Mouse (Mus musculus): ENCODE measurements at regions not wholly inside any gene's neighbourhood (a gene's known extent, or its start where the extent isn't known, plus 50 kb on each side); places are given as distances from the start of the nearest gene placed in this dataset.

GRCm38 (mm10) chr6:55745105-55745858 is 64.2 kb upstream of the Neurod6 start:
- H3K27ac ChIP-seq (ENCODE audit: control insufficient read depth, low read depth, low read length), result no peak overlapping the region
- H3K4me3 ChIP-seq (ENCODE audit: control insufficient read depth in 1 of 2, insufficient read depth in 1 of 2, low read depth in 2 of 2, low read length in 2 of 2), result no peak overlapping the region
- TF ChIP-seq EP300 (IDR thresholded peaks at IDR 0.05; ENCODE audit: low read depth in 1 of 2, low read length in 2 of 2), result no peak
- TF ChIP-seq JUND (IDR thresholded peaks at IDR 0.05; ENCODE audit: low read depth, low read length), result no peak
- no peak for TF ChIP-seq ELF1 (IDR thresholded peaks at IDR 0.05; ENCODE audit: low read depth, low read length)
- no peak for TF ChIP-seq POLR2AphosphoS2 (IDR thresholded peaks at IDR 0.05; ENCODE audit: low read length)
- TF ChIP-seq NELFE (IDR thresholded peaks at IDR 0.05; ENCODE audit: low read depth, low read length), result no peak
- TF ChIP-seq MYB (IDR thresholded peaks at IDR 0.05; ENCODE audit: low read depth, low read length), result no peak
- TF ChIP-seq CHD1 (IDR thresholded peaks at IDR 0.05; ENCODE audit: low read depth, low read length), result no peak
- TF ChIP-seq KAT2A (conservative IDR thresholded peaks at IDR 0.05; ENCODE audit: low read depth, low read length), result no peak
- no peak for TF ChIP-seq ETS1 (IDR thresholded peaks at IDR 0.05; ENCODE audit: low read depth, low read length)
- TF ChIP-seq MAX (IDR thresholded peaks at IDR 0.05; ENCODE audit: low read length), result no peak
- TF ChIP-seq ZNF384 (IDR thresholded peaks at IDR 0.05; ENCODE audit: low read depth, low read length), result no peak
- TF ChIP-seq UBTF (IDR thresholded peaks at IDR 0.05; ENCODE audit: borderline replicate concordance, insufficient read depth, low read depth, low read length), result no peak
- no peak for TF ChIP-seq SMC3 (IDR thresholded peaks at IDR 0.05; ENCODE audit: low read depth, low read length)
- H3K4me1 ChIP-seq (ENCODE audit: control insufficient read depth in 1 of 2, insufficient read depth in 2 of 2, low read length in 2 of 2), result no peaks in the 10 kb centered on the region
- H3K9me3 ChIP-seq (replicated peaks; ENCODE audit: insufficient read depth, low read length), result no peaks in the 10 kb centered on the region
- H3K36me3 ChIP-seq (ENCODE audit: control insufficient read depth in 1 of 2, insufficient read depth in 2 of 2, low read length in 2 of 2), result no peaks in the 10 kb centered on the region
- no peak for DNase-seq (ENCODE audit: low read depth, low spot score)
- no peaks in the 10 kb centered on the region for H3K79me2 ChIP-seq (ENCODE audit: control insufficient read depth, insufficient read depth, low read length, poor library complexity)
- no peaks in the 10 kb centered on the region for H3K27me3 ChIP-seq (ENCODE audit: control insufficient read depth in 1 of 2, insufficient read depth in 2 of 2, low read length in 2 of 2)
- no peak overlapping the region for H3K9ac ChIP-seq (ENCODE audit: control insufficient read depth, low read depth, low read length, poor library complexity, severe bottlenecking)

DNA sequence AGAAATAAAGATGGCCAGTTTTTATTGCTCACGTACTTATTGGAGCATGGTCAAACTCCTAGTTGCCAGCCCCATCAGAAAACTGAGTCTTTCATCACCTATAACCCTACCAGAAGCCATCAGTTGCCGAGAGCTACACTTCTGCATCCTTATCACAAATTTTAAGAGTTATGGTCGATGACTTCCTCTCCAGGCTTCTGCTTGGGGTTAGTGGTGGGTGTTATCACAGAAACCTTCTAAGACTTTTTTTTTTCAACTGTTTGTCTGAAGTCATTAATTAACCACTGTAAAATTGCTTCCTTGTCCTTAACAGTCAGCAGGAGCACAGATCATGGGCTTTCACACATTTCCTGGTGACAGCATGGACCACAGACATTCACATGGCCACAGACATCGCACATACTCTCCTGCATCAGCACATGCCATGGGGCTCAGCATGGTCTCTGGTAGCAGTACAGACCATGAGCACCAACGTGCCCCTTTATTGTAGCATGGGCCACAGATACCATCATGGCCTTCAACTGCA is 50.3 kb upstream of the Neurod6 start:
- peaks cover 0 to 2% of the 10 kb centered on the region in 2 experiments; a peak in 1 of 4 replicates for H3K4me1 ChIP-seq (ENCODE audit: control insufficient read depth in 1 of 2, insufficient read depth in 2 of 2, low read length in 2 of 2)
- H3K79me2 ChIP-seq (ENCODE audit: control insufficient read depth, insufficient read depth, low read length, poor library complexity), result no peaks in the 10 kb centered on the region
- no peaks in the 10 kb centered on the region for H3K9me3 ChIP-seq (replicated peaks; ENCODE audit: insufficient read depth, low read length)
- TF ChIP-seq ZNF384 (IDR thresholded peaks at IDR 0.05; ENCODE audit: low read depth, low read length) (peak; percentile 89), MAFK (IDR thresholded peaks at IDR 0.05; ENCODE audit: borderline replicate concordance, low read depth, low read length) (no peak), NRF1 (IDR thresholded peaks at IDR 0.05; ENCODE audit: insufficient read depth, low read depth, low read length, poor library complexity, severe bottlenecking) (no peak), HCFC1 (IDR thresholded peaks at IDR 0.05; ENCODE audit: low read depth, low read length) (no peak), ZKSCAN1 (IDR thresholded peaks at IDR 0.05; ENCODE audit: low read depth, low read length) (no peak), RCOR1 (IDR thresholded peaks at IDR 0.05; ENCODE audit: low read depth, low read length) (peak; percentile 24; the same call in 1 of the 2 replicates), KAT2A (conservative IDR thresholded peaks at IDR 0.05; ENCODE audit: low read depth, low read length) (no peak), POLR2AphosphoS5 (IDR thresholded peaks at IDR 0.05; ENCODE audit: borderline replicate concordance, low read depth, low read length) (no peak), MAX (IDR thresholded peaks at IDR 0.05; ENCODE audit: low read length) (no peak), MEF2A (IDR thresholded peaks at IDR 0.05; ENCODE audit: extremely low read depth, insufficient replicate concordance, low read depth, low read length, poor library complexity, severe bottlenecking) (no peak), GATA1 (IDR thresholded peaks at IDR 0.05; ENCODE audit: low read depth, low read length) (no peak), MAZ (IDR thresholded peaks at IDR 0.05; ENCODE audit: low read depth, low read length) (no peak), MYB (IDR thresholded peaks at IDR 0.05; ENCODE audit: low read depth, low read length) (no peak), JUND (IDR thresholded peaks at IDR 0.05; ENCODE audit: low read depth, low read length) (no peak), POLR2AphosphoS2 (IDR thresholded peaks at IDR 0.05; ENCODE audit: low read length) (no peak), EP300 (IDR thresholded peaks at IDR 0.05; ENCODE audit: low read depth in 1 of 2, low read length in 2 of 2) (peak in 1 of 2 experiments; percentile 42; a peak in 1 of 4 replicates), TCF12 (IDR thresholded peaks at IDR 0.05; ENCODE audit: low read depth, low read length) (peak; percentile 32; the same call in 1 of the 2 replicates), USF2 (IDR thresholded peaks at IDR 0.05; ENCODE audit: borderline replicate concordance in 1 of 2, insufficient read depth in 1 of 2, low read depth in 1 of 2, low read length in 2 of 2) (no peak), ETS1 (IDR thresholded peaks at IDR 0.05; ENCODE audit: low read depth, low read length) (peak; percentile 54; the same call in 1 of the 2 replicates), MXI1 (IDR thresholded peaks at IDR 0.05; ENCODE audit: low read depth, low read length) (no peak)
- no peak overlapping the region for H3K4me3 ChIP-seq (ENCODE audit: control insufficient read depth in 1 of 2, insufficient read depth in 1 of 2, low read depth in 2 of 2, low read length in 2 of 2)
- no peak overlapping the region for H3K9ac ChIP-seq (ENCODE audit: control insufficient read depth, low read depth, low read length, poor library complexity, severe bottlenecking)
- peak; percentile 25 for DNase-seq (ENCODE audit: low read depth, low spot score)
- H3K27me3 ChIP-seq (ENCODE audit: control insufficient read depth in 1 of 2, insufficient read depth in 2 of 2, low read length in 2 of 2), result no peaks in the 10 kb centered on the region
- no peaks in the 10 kb centered on the region for H3K36me3 ChIP-seq (ENCODE audit: control insufficient read depth in 1 of 2, insufficient read depth in 2 of 2, low read length in 2 of 2)
- no peak overlapping the region for H3K27ac ChIP-seq (ENCODE audit: control insufficient read depth, low read depth, low read length)
